Mouse (Mus musculus): ENCODE data around the gene Bnipl. TPM values are rescaled to one million over a fixed set of nuclear protein-coding genes. Genes with fewer than 3 reads are reported as not detected.

The Bnipl gene
- polyA plus RNA-seq, 1 experiment, result 13.3 TPM

DNA sequence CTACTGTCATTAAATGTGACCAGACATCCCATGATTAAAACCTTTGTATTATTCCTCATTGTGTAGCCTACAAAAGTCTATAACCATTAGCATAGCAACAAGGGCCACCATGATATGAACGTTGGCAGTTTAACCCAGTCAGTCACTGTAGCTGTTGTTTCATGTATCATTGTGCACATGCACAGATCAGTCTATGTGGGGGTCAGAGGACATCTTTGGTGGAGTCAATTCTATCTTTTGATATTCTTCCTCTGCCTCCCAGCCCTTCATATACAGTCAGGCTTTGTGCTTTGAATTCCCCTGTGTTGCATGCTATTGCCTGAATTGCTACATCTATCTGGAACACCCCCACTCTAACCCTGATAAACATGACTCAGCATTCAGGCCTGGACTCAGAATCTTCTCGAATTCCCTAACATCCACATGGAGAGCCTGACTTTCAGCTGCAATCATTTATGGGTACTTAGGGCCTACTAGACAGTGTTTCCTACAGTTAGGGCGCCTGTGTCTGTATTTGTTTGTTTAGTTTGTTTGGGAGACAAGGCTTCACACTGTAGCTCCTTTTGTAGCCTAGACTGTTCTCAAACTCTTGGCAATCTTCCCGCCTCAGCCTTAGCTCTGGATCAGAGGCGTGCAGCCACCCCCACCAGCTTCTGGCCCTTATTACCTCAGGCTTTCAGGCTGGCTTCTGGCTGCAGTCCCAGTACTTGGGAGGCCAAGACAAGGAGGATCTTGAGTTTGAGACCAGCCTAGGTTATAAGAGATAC lies 4.3 kb downstream of the Bnipl start:
- DNase-seq, result no peak
- TF ChIP-seq POLR2A (IDR thresholded peaks at IDR 0.05; ENCODE audit: borderline replicate concordance, extremely low read depth, low read depth, low read length) (no peak), CTCF (IDR thresholded peaks at IDR 0.05; ENCODE audit: insufficient read depth, low read length) (no peak)
- no peaks in the 10 kb centered on the region for H3K4me1 ChIP-seq (ENCODE audit: control insufficient read depth, insufficient read depth, low read length)
- 59% methylated on average over 5 of the region's 5 CpGs for WGBS
- H3K4me3 ChIP-seq (replicated peaks; ENCODE audit: extremely low read depth, low read depth, low read length), result no peak overlapping the region

DNA sequence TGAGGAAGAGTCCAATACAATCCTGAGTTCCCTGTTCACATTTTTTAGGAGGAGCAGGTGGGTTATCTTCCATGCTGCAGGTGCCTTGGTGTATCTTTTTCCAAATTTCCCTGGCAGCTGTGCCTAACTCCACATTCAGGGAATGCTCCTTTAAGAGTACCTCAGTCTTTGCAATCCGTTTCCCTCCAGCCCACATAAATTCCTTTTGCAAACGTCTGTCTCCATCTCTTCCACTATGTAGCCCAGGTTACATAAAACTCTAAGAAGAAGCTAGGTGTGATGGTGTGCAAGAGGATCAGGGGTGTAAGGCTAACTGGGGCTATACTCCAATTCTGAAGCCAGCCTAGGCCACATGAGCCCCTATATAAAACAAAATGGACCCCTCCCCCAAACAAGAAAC lies 7.9 kb downstream of the Bnipl start:
- Histone ChIP-seq H3K4me1 (ENCODE audit: control insufficient read depth, insufficient read depth, low read length) (no peaks in the 10 kb centered on the region; the same call in 1 of the 2 replicates), H3K4me3 (replicated peaks; ENCODE audit: extremely low read depth, low read depth, low read length) (no peak overlapping the region)
- TF ChIP-seq POLR2A (IDR thresholded peaks at IDR 0.05; ENCODE audit: borderline replicate concordance, extremely low read depth, low read depth, low read length) (no peak), CTCF (IDR thresholded peaks at IDR 0.05; ENCODE audit: insufficient read depth, low read length) (no peak)
- 72% methylated on average over 2 of the region's 2 CpGs for WGBS
- no peak for DNase-seq

DNA sequence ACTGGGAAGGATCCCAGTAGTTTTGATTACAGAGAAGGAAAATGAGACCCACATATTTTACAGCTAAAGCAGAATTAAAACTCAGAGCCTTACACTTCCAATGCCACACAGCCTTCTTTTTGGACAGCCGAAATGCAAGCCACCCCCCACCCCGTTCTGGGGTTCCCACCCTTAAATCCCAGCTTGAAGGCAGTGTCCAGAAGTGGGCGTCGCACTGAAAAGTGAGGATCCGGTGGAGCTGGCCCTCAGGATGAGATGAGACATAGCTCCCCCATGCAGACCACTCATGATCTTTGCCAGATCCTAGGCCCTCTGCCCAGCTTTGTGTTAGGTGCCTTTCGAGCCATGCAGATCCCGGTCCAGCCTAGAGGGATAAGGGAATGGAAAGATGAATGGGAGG lies 9.5 kb downstream of the Bnipl start, which contains the start of gene Gm128:
Gene Gm128, minus strand, starts transcription at position 101 of the 400 bp plus-strand sequence.
- Histone ChIP-seq H3K4me1 (ENCODE audit: control insufficient read depth, insufficient read depth, low read length) (no peaks in the 10 kb centered on the region; the same call in 1 of the 2 replicates), H3K4me3 (replicated peaks; ENCODE audit: extremely low read depth, low read depth, low read length) (no peak within 1 kb of the TSS)
- no peak for TF ChIP-seq POLR2A (IDR thresholded peaks at IDR 0.05; ENCODE audit: borderline replicate concordance, extremely low read depth, low read depth, low read length)
- TF ChIP-seq CTCF (IDR thresholded peaks at IDR 0.05; ENCODE audit: insufficient read depth, low read length), result no peak
- no peak for DNase-seq
- 72% methylated on average over 7 of the region's 7 CpGs for WGBS

DNA sequence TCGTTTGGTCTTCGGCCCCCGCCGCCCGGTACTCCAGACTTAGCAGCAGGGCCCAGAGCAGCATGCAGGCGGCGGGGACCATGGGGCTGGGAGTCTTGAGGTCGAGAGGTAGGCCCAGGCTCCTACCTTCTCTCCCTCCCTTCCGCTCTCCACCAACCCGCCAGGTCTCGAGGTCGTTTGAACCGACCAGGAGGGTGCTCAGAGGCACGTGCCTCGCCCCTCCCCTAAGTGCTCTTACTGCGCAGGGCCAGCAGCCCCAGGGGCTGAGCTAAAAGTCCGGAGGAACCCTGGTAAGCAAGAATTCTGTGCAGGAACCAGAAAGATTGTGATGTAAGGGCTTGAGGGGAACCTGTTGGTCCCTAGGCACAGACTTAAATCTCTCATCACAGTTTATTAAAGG lies 10.1 kb downstream of the Bnipl start:
- TF ChIP-seq POLR2A (IDR thresholded peaks at IDR 0.05; ENCODE audit: borderline replicate concordance, extremely low read depth, low read depth, low read length) (no peak), CTCF (IDR thresholded peaks at IDR 0.05; ENCODE audit: insufficient read depth, low read length) (no peak)
- 41% methylated on average over 17 of the region's 17 CpGs for WGBS
- Histone ChIP-seq H3K4me3 (replicated peaks; ENCODE audit: extremely low read depth, low read depth, low read length) (no peak overlapping the region), H3K4me1 (ENCODE audit: control insufficient read depth, insufficient read depth, low read length) (no peaks in the 10 kb centered on the region; the same call in 1 of the 2 replicates)
- no peak for DNase-seq

DNA sequence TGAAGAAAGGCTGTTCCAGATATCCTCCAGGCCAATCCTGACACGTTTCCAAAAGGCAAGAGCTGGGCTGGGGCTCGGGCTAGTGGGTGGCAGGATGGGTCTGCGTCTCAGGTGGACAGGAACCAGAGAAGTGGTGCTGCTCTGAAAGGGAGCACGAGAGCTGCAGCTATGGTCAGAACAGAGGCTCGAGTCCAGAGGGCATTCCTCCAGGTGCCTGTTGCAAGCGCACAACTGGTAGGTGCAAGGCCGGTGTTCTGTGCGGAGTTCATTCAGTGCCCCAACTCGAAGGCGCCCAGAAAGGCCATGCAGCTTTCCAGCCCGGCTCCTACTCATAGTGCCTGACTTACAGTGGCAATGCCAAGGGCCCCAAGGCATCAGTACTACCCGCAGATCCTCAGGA lies 11.0 kb downstream of the Bnipl start:
- 84% methylated on average over 12 of the region's 12 CpGs for WGBS
- no peak for DNase-seq
- TF ChIP-seq CTCF (IDR thresholded peaks at IDR 0.05; ENCODE audit: insufficient read depth, low read length), result no peak
- TF ChIP-seq POLR2A (IDR thresholded peaks at IDR 0.05; ENCODE audit: borderline replicate concordance, extremely low read depth, low read depth, low read length), result no peak
- Histone ChIP-seq H3K4me3 (replicated peaks; ENCODE audit: extremely low read depth, low read depth, low read length) (no peak overlapping the region), H3K4me1 (ENCODE audit: control insufficient read depth, insufficient read depth, low read length) (no peaks in the 10 kb centered on the region; the same call in 1 of the 2 replicates)

DNA sequence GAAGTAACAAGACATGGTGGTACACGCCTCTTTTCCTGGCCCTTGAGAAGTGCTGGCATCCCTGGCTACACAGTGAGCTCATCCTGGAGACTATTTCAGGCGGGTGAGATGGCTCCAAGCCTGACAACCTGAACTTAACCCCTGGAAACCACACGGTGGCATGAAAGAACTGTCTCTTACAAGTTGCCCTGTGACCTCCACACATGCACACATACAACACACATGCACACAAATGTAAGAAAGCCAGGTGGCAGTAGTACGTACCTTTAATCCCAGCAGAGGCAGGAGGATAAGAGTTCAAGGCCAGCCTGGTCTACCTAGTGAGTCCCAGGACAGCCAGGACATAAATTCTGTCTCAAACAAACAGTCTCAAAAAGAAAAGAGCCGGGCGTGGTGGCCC lies 12.0 kb downstream of the Bnipl start:
- 66% methylated on average over 6 of the region's 6 CpGs for WGBS
- TF ChIP-seq POLR2A (IDR thresholded peaks at IDR 0.05; ENCODE audit: borderline replicate concordance, extremely low read depth, low read depth, low read length) (no peak), CTCF (IDR thresholded peaks at IDR 0.05; ENCODE audit: insufficient read depth, low read length) (no peak)
- no peak for DNase-seq
- H3K4me1 ChIP-seq (ENCODE audit: control insufficient read depth, insufficient read depth, low read length), result no peaks in the 10 kb centered on the region; the same call in 1 of the 2 replicates
- no peak overlapping the region for H3K4me3 ChIP-seq (replicated peaks; ENCODE audit: extremely low read depth, low read depth, low read length)

DNA sequence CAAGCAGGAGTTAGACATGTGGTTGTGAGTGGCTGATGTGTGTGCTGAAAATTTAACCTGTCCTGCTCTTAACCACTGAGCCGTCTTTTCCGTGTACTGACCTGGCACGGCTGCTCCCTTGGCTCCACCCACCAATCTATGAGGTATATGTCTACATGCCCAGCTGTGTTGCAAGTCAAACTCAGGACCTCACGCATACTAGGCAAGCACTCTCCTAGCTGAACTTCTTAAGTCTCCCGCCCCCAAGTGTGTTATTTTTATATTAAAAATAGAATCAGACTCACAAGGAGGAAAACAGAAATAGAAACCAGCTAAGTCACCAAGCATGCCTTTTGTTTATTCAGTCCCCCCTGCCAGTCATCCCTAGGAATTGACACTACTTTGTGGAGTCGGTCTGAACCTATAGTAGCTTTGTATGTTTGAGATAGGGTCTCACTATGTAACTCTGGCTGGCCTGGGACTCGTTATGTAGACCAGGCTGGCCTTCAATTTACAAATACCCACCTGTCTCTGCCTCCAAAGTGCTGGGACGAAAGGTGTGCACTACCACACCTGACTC lies 13.4 kb downstream of the Bnipl start:
- H3K4me1 ChIP-seq (ENCODE audit: control insufficient read depth, insufficient read depth, low read length), result peaks cover under 1% of the 10 kb centered on the region; the same call in 1 of the 2 replicates
- no peak overlapping the region for H3K4me3 ChIP-seq (replicated peaks; ENCODE audit: extremely low read depth, low read depth, low read length)
- no peak for DNase-seq
- WGBS, result 52% methylated on average over 8 of the region's 8 CpGs
- TF ChIP-seq POLR2A (IDR thresholded peaks at IDR 0.05; ENCODE audit: borderline replicate concordance, extremely low read depth, low read depth, low read length), result no peak
- no peak for TF ChIP-seq CTCF (IDR thresholded peaks at IDR 0.05; ENCODE audit: insufficient read depth, low read length)

DNA sequence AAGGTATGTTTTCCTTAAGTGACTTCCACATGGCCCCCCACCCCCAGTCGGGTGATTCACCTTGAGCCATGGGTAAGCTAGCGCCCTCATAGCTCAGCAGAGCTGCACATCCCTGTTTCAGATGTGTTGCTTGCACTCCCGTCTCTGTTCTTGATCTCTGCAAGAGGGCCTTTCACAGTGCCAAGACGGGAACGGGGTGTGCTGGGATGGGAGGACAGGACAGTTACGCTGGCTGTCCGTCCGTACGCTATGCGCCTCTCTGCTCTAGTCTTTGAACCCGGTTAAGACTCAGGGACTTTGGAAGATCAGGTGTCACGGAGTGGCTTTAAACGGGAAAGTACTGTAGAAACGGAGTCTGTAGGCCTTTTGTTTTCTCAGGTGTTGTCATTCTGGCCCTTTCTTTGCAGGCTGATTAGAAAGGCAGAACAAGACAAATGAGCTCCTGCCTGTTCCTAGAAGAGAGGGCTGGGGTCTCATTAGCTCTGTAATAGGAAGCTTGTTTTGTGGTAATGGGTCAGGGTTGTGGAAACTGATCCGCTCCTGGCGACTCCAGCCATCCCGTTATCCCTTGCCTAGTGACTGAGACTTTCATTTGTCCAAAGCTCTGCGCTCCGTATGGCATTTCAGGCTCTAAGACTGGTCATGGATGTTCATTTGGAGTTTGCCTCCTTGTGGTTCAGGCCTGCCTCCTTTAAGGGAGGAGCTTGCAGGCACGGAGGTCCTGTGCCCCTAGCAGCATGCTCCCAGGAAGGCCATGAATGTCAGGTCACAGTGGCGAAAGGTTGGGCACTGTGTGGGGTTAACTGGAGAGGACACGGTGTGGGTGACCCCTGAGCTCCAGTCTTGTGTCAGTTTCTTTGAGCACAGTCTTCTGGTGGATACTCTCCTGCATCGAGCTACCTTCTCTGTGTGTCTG lies 15.3 kb downstream of the Bnipl start:
- no peak for DNase-seq
- 84% methylated on average over 23 of the region's 23 CpGs for WGBS
- no peak overlapping the region for H3K4me3 ChIP-seq (replicated peaks; ENCODE audit: extremely low read depth, low read depth, low read length)
- no peak for TF ChIP-seq CTCF (IDR thresholded peaks at IDR 0.05; ENCODE audit: insufficient read depth, low read length)
- no peak for TF ChIP-seq POLR2A (IDR thresholded peaks at IDR 0.05; ENCODE audit: borderline replicate concordance, extremely low read depth, low read depth, low read length)
- peaks cover 14% of the 10 kb centered on the region for H3K4me1 ChIP-seq (ENCODE audit: control insufficient read depth, insufficient read depth, low read length)

DNA sequence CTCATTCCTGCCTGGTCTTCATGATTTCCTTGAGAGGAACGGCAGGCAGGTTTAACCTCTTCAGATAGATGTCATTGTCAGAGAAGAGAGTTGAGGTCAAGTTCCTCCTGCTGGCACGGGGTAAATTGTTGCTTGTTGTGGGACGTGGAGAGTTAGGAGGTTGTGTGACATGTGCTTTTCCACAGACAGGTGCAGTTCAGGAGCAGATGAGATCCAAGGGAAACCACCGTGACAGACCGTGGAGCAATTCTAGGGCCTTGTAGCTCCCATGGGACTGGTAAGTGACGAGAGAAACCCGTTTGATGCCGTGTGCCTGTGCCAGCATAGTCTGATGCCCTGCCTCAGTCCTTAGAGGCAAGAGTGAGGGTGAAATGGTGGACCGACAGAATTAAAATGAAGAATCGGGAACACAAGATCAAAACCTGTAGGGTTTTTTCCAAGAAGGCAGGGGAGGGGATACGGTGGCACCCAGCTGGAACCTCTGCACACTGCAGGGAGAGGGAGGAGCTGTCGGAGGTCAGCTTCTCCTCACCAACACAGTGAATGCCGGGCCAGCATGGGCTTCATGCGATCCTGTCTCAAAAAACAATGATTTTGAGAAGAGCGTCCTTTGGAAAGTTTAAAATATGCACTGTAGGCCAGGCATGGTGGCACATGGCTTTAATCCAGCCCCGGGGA lies 17.6 kb downstream of the Bnipl start:
- no peak for DNase-seq
- no peak overlapping the region for H3K4me3 ChIP-seq (replicated peaks; ENCODE audit: extremely low read depth, low read depth, low read length)
- TF ChIP-seq POLR2A (IDR thresholded peaks at IDR 0.05; ENCODE audit: borderline replicate concordance, extremely low read depth, low read depth, low read length) (no peak), CTCF (IDR thresholded peaks at IDR 0.05; ENCODE audit: insufficient read depth, low read length) (no peak)
- WGBS, result 77% methylated on average over 16 of the region's 16 CpGs
- peaks cover 14% of the 10 kb centered on the region for H3K4me1 ChIP-seq (ENCODE audit: control insufficient read depth, insufficient read depth, low read length)

Measured in lung, adult 2 months (tissue).